Mouse (Mus musculus) midbrain, embryonic 11.5 days (tissue): ENCODE measurements at regions not wholly inside any gene's neighbourhood (a gene's known extent, or its start where the extent isn't known, plus 50 kb on each side); places are given as distances from the start of the nearest gene placed in this dataset.

Experiments used
- ATAC-seq: fragments of 200-750 bp; cut with Nextera tagmentation; 2 replicates; pipeline ENCODE4 v1.8.0; 2017; ENCODE audit warnings: moderate TSS enrichment, moderate library complexity; ENCODE audit not compliant: low FRiP score
- DNase-seq: peaks from one replicate; pipeline ENCODE4 v3.0.0; 2015; ENCODE audit warnings: low spot score; ENCODE audit errors: missing footprints
- H3K27ac ChIP-seq: fragments of 300-500 bp; sonication (generic); 2 replicates; pipeline ENCODE4 v1.5.1; 2014; ENCODE audit warnings: low read depth, low read length
- H3K27me3 ChIP-seq: fragments of 300-500 bp; sonication (generic); 2 replicates; pipeline ENCODE4 v1.6.1; 2014; ENCODE audit warnings: mild to moderate bottlenecking, low read length, moderate library complexity, mixed read lengths; ENCODE audit not compliant: control insufficient read depth, insufficient read depth
- H3K36me3 ChIP-seq: fragments of 300-500 bp; sonication (generic); 2 replicates; pipeline ENCODE4 v1.6.1; 2014; ENCODE audit warnings: mild to moderate bottlenecking, low read length, moderate library complexity, mixed read lengths; ENCODE audit not compliant: control insufficient read depth, insufficient read depth
- H3K4me1 ChIP-seq: fragments of 300-500 bp; sonication (generic); 2 replicates; pipeline ENCODE4 v1.6.1; 2014; ENCODE audit warnings: low read length; ENCODE audit not compliant: control insufficient read depth, insufficient read depth
- H3K4me2 ChIP-seq: fragments of 300-500 bp; sonication (generic); 2 replicates; pipeline ENCODE4 v1.6.1; 2014; ENCODE audit warnings: mild to moderate bottlenecking, moderate library complexity
- H3K4me3 ChIP-seq: fragments of 300-500 bp; sonication (generic); 2 replicates; pipeline ENCODE4 v1.5.1; 2014; ENCODE audit warnings: low read depth, low read length
- H3K9ac ChIP-seq: fragments of 300-500 bp; sonication (generic); 2 replicates; pipeline ENCODE4 v1.6.1; 2014; ENCODE audit warnings: low read length
- H3K9me3 ChIP-seq: fragments of 300-500 bp; sonication (generic); 2 replicates; pipeline ENCODE4 v1.6.1; 2016; ENCODE audit warnings: low read length; ENCODE audit not compliant: control insufficient read depth
- WGBS: fragments of 180-500 bp; shearing (Covaris S2); extraction: QIAGEN DNeasy Blood & Tissue Kit; methylation state at CpG from one replicate; pipeline ENCODE4 v1.1.7; 2014; 5-methylcytosine and 5-hydroxymethylcytosine counted together

DNA sequence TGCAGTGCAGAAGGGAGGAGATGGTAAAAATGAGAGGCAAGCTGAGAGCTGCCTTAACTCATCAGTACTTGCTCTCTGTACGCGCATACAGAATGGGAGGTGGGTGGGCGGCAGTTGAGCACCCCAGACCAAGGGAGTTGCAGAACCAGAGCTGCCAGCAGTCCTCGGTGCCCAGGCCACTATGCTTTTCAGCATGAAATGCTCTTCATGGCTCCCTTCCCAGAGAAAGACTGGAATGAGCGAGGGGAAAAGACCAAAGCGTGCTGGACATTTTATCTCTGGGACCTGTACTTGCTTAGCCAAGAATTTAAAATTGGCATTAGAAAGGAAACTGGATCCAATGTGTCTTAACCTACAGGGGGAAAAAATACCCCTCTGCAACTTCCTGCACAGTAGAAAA is 387.1 kb downstream of the Adgrl2 start:
- ATAC-seq, result no peak
- H3K9ac ChIP-seq, result no peak overlapping the region
- no peak overlapping the region for H3K4me3 ChIP-seq
- H3K27me3 ChIP-seq, result no peaks in the 10 kb centered on the region
- DNase-seq, result no peak
- H3K4me1 ChIP-seq, result no peaks in the 10 kb centered on the region
- 93% methylated on average over 6 of the region's 6 CpGs for WGBS
- H3K27ac ChIP-seq, result no peak overlapping the region
- H3K9me3 ChIP-seq, result no peaks in the 10 kb centered on the region
- no peaks in the 10 kb centered on the region for H3K36me3 ChIP-seq
- no peak overlapping the region for H3K4me2 ChIP-seq

DNA sequence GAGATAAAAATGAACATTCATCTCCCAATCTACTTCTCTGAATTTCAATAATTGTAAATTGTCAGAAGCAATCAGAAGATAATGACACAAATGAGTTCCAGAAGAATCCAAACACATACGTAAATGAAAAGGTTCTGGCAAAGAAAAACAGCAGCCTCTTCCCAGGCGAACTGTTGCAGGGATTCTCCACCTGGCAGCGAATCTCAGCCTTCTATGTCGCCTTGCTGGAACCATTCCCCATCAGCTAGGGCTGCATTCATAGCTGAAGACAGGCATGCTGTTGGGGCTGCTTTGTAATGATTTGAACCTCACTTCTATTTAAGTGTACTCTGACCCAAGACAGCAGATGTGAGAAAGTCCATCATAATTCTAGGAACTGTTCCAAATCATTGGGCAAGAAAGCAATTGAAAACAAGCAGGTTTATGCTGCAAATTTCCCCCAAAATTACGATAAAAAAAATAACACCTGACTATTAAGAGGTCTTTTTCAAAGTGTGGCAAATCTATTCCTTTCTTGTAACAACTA is 387.6 kb downstream of the Adgrl2 start:
- H3K9ac ChIP-seq, result no peak overlapping the region
- no peaks in the 10 kb centered on the region for H3K4me1 ChIP-seq
- H3K27me3 ChIP-seq, result no peaks in the 10 kb centered on the region
- no peak for ATAC-seq
- DNase-seq, result no peak
- H3K4me3 ChIP-seq, result no peak overlapping the region
- H3K4me2 ChIP-seq, result no peak overlapping the region
- no peaks in the 10 kb centered on the region for H3K9me3 ChIP-seq
- no peaks in the 10 kb centered on the region for H3K36me3 ChIP-seq
- 88% methylated on average over 5 of the region's 5 CpGs for WGBS
- no peak overlapping the region for H3K27ac ChIP-seq

GRCm38 (mm10) chr3:148595561-148595960 is 394.8 kb downstream of the Adgrl2 start:
- Histone ChIP-seq H3K27ac (no peak overlapping the region), H3K4me1 (no peaks in the 10 kb centered on the region), H3K4me3 (no peak overlapping the region), H3K36me3 (no peaks in the 10 kb centered on the region), H3K9me3 (no peaks in the 10 kb centered on the region), H3K9ac (no peak overlapping the region), H3K27me3 (no peaks in the 10 kb centered on the region), H3K4me2 (no peak overlapping the region)
- DNase-seq, result no peak
- 90% methylated on average over 4 of the region's 4 CpGs for WGBS
- ATAC-seq, result no peak

- no peaks in the 10 kb centered on the region for H3K9me3 ChIP-seq
- 40% methylated on average over 2 of the region's 2 CpGs for WGBS
- no peak overlapping the region for H3K27ac ChIP-seq
- H3K36me3 ChIP-seq, result no peaks in the 10 kb centered on the region
- no peak overlapping the region for H3K4me2 ChIP-seq
- no peak overlapping the region for H3K9ac ChIP-seq
- DNase-seq, result no peak
- ATAC-seq, result no peak
- H3K27me3 ChIP-seq, result no peaks in the 10 kb centered on the region
- no peak overlapping the region for H3K4me3 ChIP-seq
- H3K4me1 ChIP-seq, result no peaks in the 10 kb centered on the region
Observed at GRCm38 (mm10) chr3:148589556-148589955, 400.8 kb downstream of the Adgrl2 start.

GRCm38 (mm10) chr3:148575735-148576134 is 414.6 kb downstream of the Adgrl2 start:
- H3K9me3 ChIP-seq, result no peaks in the 10 kb centered on the region
- no peaks in the 10 kb centered on the region for H3K4me1 ChIP-seq
- 79% methylated on average over 1 of the region's 1 CpGs for WGBS
- no peak overlapping the region for H3K4me2 ChIP-seq
- no peak overlapping the region for H3K9ac ChIP-seq
- DNase-seq (no peak), ATAC-seq (no peak)
- no peak overlapping the region for H3K27ac ChIP-seq
- no peaks in the 10 kb centered on the region for H3K27me3 ChIP-seq
- no peak overlapping the region for H3K4me3 ChIP-seq
- no peaks in the 10 kb centered on the region for H3K36me3 ChIP-seq

- Histone ChIP-seq H3K27ac (no peak overlapping the region), H3K9ac (no peak overlapping the region), H3K36me3 (no peaks in the 10 kb centered on the region), H3K27me3 (no peaks in the 10 kb centered on the region), H3K9me3 (no peaks in the 10 kb centered on the region), H3K4me3 (no peak overlapping the region), H3K4me1 (no peaks in the 10 kb centered on the region), H3K4me2 (no peak overlapping the region)
- ATAC-seq, result no peak
- no peak for DNase-seq
- 85% methylated on average over 4 of the region's 4 CpGs for WGBS
Observed at GRCm38 (mm10) chr3:148572493-148572892, 417.9 kb downstream of the Adgrl2 start.

DNA sequence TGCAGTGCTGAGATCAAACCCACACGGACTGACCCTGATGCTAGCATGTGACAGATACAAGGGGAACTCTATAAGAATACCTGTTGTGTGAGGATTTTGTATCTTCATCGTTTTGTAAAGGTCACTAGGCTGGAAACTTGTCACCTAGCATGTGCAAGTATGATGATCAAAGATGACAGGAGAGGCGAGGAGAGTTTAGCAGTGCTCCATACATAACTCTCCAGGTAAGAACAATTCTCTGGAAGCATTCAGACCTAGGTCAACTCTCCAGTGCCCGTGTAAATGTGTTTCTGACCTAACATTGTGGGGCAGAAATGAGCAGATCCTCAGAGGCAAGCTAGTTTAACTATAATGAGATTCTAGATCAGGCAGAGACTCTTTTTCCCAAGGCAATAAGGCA is 425.6 kb downstream of the Adgrl2 start:
- no peak for ATAC-seq
- WGBS, result 79% methylated on average over 4 of the region's 4 CpGs
- H3K4me3 ChIP-seq, result no peak overlapping the region

GRCm38 (mm10) chr3:148561211-148561610 is 429.1 kb downstream of the Adgrl2 start:
- no peak for ATAC-seq

More for the DNA sequence above, 425.6 kb downstream of the Adgrl2 start:
- peak; percentile 51 for DNase-seq
- H3K36me3 ChIP-seq, result no peaks in the 10 kb centered on the region
- H3K4me2 ChIP-seq, result no peak overlapping the region
- no peaks in the 10 kb centered on the region for H3K9me3 ChIP-seq
- no peak overlapping the region for H3K9ac ChIP-seq
- H3K27me3 ChIP-seq, result no peaks in the 10 kb centered on the region
- no peaks in the 10 kb centered on the region for H3K4me1 ChIP-seq
- H3K27ac ChIP-seq, result no peak overlapping the region

GRCm38 (mm10) chr3:148559752-148560460 is 430.4 kb downstream of the Adgrl2 start:
- WGBS, result 87% methylated on average over 13 of the region's 13 CpGs

More at GRCm38 (mm10) chr3:148561211-148561610, 429.1 kb downstream of the Adgrl2 start:
- H3K4me3 ChIP-seq, result no peak overlapping the region
- H3K36me3 ChIP-seq, result no peaks in the 10 kb centered on the region
- H3K9me3 ChIP-seq, result no peaks in the 10 kb centered on the region
- no peak overlapping the region for H3K9ac ChIP-seq
- 96% methylated on average over 4 of the region's 4 CpGs for WGBS
- H3K4me1 ChIP-seq, result no peaks in the 10 kb centered on the region
- H3K27ac ChIP-seq, result no peak overlapping the region
- no peaks in the 10 kb centered on the region for H3K27me3 ChIP-seq
- peak; percentile 26 for DNase-seq
- H3K4me2 ChIP-seq, result no peak overlapping the region

More at GRCm38 (mm10) chr3:148559752-148560460, 430.4 kb downstream of the Adgrl2 start:
- H3K9me3 ChIP-seq, result no peaks in the 10 kb centered on the region
- H3K27ac ChIP-seq, result no peak overlapping the region
- H3K4me1 ChIP-seq, result no peaks in the 10 kb centered on the region
- DNase-seq, result peak; percentile 41
- H3K9ac ChIP-seq, result no peak overlapping the region
- no peaks in the 10 kb centered on the region for H3K36me3 ChIP-seq
- H3K4me3 ChIP-seq, result no peak overlapping the region
- H3K4me2 ChIP-seq, result no peak overlapping the region
- H3K27me3 ChIP-seq, result no peaks in the 10 kb centered on the region
- ATAC-seq, result no peak
